Mouse (Mus musculus) cerebral cortex, adult 2 months (tissue): ENCODE data around the gene G6pd2.

ENCODE experiments used
- WGBS: fragments of 180-500 bp; shearing (Covaris S2); methylation state at CpG from one replicate; pipeline ENCODE4 v1.1.7; 2018; 5-methylcytosine and 5-hydroxymethylcytosine counted together

The G6pd2 gene

GRCm38 (mm10) chr5:61808516-61808915, at the start of gene G6pd2:
Gene G6pd2, plus strand, starts transcription at chr5:61808816.
- WGBS, result 93% methylated on average over 2 of the region's 2 CpGs

- 57% methylated on average over 1 of the region's 1 CpGs for WGBS
Observed at GRCm38 (mm10) chr5:61764214-61764613, 44.4 kb upstream of the G6pd2 start.

- 46% methylated on average over 2 of the region's 2 CpGs for WGBS
Observed at GRCm38 (mm10) chr5:61843891-61844290, 35.3 kb downstream of the G6pd2 start.
